Mouse (Mus musculus) hindbrain, postnatal 0 days (tissue): Measurements from ENCODE around the gene Bcap31. TPM values are rescaled to one million over a fixed set of nuclear protein-coding genes. Genes with fewer than 3 reads are reported as not detected.

Experiments used
- ATAC-seq: fragments of 200-750 bp; cut with Nextera tagmentation; 2 replicates; pipeline ENCODE4 v1.8.0; 2017; ENCODE audit warnings: mild to moderate bottlenecking, moderate TSS enrichment, moderate library complexity
- DNase-seq: peaks from one replicate; pipeline ENCODE4 v3.0.0-alpha.2; 2015; ENCODE audit warnings: low spot score
- H3K27ac ChIP-seq: fragments of 300-500 bp; sonication (generic); 2 replicates; pipeline ENCODE4 v1.5.1; 2014; ENCODE audit warnings: mild to moderate bottlenecking
- H3K27me3 ChIP-seq: fragments of 300-500 bp; sonication (generic); 2 replicates; pipeline ENCODE4 v1.6.1; 2014; ENCODE audit warnings: low read length, mixed read lengths; ENCODE audit not compliant: insufficient read depth
- H3K36me3 ChIP-seq: fragments of 300-500 bp; sonication (generic); 2 replicates; pipeline ENCODE4 v1.6.1; 2014; ENCODE audit warnings: low read length, mixed read lengths; ENCODE audit not compliant: insufficient read depth
- H3K4me1 ChIP-seq: fragments of 300-500 bp; sonication (generic); 2 replicates; pipeline ENCODE4 v1.6.1; 2014; ENCODE audit warnings: antibody characterized with exemption, low read length, mixed read lengths; ENCODE audit not compliant: insufficient read depth
- H3K4me2 ChIP-seq: fragments of 300-500 bp; sonication (generic); 2 replicates; pipeline ENCODE4 v1.6.1; 2014; ENCODE audit warnings: low read depth, mild to moderate bottlenecking, low read length, moderate library complexity, mixed read lengths
- H3K4me3 ChIP-seq: fragments of 300-500 bp; sonication (generic); 2 replicates; pipeline ENCODE4 v1.5.1; 2014; ENCODE audit warnings: low read length
- H3K9ac ChIP-seq: fragments of 300-500 bp; sonication (generic); replicated peaks from 2 replicates; pipeline ENCODE4 v1.6.1; 2014; ENCODE audit warnings: mild to moderate bottlenecking, low read length, moderate library complexity, mixed read lengths
- H3K9me3 ChIP-seq: fragments of 300-500 bp; sonication (generic); 2 replicates; pipeline ENCODE4 v1.6.1; 2016; ENCODE audit warnings: low read length, mixed read lengths
- CTCF ChIP-seq: IDR thresholded peaks from 2 replicates; pipeline ENCODE4 v1.5.1; 2016; ENCODE audit warnings: antibody characterized with exemption, control low read depth, low read depth
- WGBS: fragments of 180-500 bp; shearing (Covaris S2); extraction: QIAGEN DNeasy Blood & Tissue Kit; methylation state at CpG from one replicate; pipeline ENCODE4 v1.1.7; 2014; 5-methylcytosine and 5-hydroxymethylcytosine counted together
- polyA plus RNA-seq: library from polyadenylated mRNA; unstranded; fragments of >200 nt; fragmentation: Nextera tagmentation; extraction: Ambion mirVana; gene quantifications from 2 replicates; pipeline ENCODE4 v1.2.1, GENCODE M21; 2015
- total RNA-seq: library from RNA; depleted of rRNA; stranded (reverse); fragments of >200 nt; gene quantifications from 2 replicates; pipeline ENCODE4 v1.2.3, GENCODE M21; 2014

The Bcap31 gene
- total and polyA plus RNA-seq, 2 experiments from 2014 or later: 50.1 to 150 TPM

DNA sequence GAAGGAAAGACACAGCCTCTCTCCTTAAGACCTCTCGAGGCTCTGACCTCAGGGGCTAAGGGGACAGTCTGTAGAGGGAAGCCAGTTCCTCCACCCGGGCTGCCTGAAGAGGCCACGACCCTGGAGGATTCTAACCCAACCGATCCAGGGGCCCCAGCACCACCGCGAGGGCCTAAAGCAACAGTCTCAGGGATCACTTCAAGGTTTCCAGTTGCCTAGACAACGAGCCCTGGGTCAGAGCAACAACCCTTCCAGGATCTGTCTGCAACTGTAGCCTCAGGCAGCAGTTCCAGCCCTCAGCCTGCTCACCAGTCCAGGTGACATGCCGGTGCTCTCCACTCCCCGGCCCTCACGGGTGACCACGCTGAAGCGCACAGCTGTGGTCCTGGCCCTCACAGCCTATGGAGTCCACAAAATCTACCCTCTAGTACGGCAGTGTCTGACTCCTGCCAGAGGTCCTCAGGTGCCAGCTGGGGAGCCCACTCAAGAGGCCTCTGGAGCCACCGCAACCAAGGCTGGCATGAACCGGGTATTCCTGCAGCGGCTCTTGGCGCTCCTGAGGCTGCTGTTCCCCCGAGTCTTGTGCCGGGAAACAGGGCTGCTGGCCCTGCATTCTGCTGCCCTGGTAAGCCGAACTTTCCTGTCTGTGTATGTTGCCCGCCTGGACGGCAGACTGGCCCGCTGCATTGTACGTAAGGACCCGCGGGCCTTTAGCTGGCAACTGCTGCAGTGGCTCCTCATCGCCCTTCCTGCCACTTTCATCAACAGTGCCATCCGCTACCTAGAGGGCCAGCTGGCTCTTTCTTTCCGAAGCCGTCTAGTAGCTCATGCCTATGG, 952 bp upstream of the Bcap31 start:
- peak overlapping the region; percentile 60 for H3K4me2 ChIP-seq
- no peak for TF ChIP-seq CTCF
- H3K27ac ChIP-seq: peak overlapping the region; percentile 74
- ATAC-seq (no peak; the same call in 1 of the 2 replicates), DNase-seq (peak; percentile 6)
- H3K4me1 ChIP-seq: no peaks in the 10 kb centered on the region
- WGBS: 39% methylated on average over 30 of the region's 30 CpGs
- peak overlapping the region; percentile 51 for H3K9ac ChIP-seq
- peak overlapping the region; percentile 48 for H3K4me3 ChIP-seq
- no peaks in the 10 kb centered on the region for H3K27me3 ChIP-seq
- H3K9me3 ChIP-seq: no peaks in the 10 kb centered on the region
- no peaks in the 10 kb centered on the region for H3K36me3 ChIP-seq

DNA sequence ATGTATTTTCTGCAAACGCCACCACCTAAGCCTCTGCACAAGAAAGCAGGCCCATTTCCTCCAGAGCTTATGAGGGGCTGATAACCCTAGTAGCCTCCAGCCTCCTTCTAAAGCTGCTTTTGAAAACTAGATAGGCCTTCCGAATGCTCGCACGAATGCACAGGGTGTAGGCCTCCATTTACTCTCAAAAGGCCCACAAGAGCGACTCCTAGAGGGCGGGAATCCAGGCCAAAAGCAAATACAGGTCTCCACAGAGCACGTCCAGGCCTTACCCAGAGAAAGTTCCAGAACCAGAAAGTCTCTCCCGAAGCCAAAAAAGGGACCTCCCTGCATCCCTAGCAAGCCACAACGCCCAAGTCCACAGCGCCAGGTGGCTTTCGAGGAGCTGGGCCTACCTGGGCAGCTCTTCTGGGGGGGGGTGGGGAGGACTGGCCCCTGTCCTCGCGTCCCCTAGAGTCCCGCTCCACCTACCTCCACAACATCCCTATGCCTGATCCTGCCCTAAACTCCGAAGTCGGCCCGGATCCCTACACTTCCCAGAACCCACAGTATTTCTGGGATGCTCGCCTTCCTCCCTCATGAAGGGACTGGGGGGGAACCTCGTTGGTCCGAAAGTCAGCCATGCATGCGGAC, 383 bp downstream of the Bcap31 start:
- WGBS: 35% methylated on average over 21 of the region's 21 CpGs
- H3K4me3 ChIP-seq: peak overlapping the region; percentile 48
- no peaks in the 10 kb centered on the region for H3K27me3 ChIP-seq
- peak overlapping the region; percentile 60 for H3K4me2 ChIP-seq
- H3K4me1 ChIP-seq: no peaks in the 10 kb centered on the region
- no peaks in the 10 kb centered on the region for H3K9me3 ChIP-seq
- DNase-seq (peak; percentile 57), ATAC-seq (peak; percentile 25; the same call in 1 of the 2 replicates)
- H3K9ac ChIP-seq: peak overlapping the region; percentile 51
- H3K36me3 ChIP-seq: no peaks in the 10 kb centered on the region
- peak overlapping the region; percentile 74 for H3K27ac ChIP-seq
- TF ChIP-seq CTCF: peak; percentile 46

DNA sequence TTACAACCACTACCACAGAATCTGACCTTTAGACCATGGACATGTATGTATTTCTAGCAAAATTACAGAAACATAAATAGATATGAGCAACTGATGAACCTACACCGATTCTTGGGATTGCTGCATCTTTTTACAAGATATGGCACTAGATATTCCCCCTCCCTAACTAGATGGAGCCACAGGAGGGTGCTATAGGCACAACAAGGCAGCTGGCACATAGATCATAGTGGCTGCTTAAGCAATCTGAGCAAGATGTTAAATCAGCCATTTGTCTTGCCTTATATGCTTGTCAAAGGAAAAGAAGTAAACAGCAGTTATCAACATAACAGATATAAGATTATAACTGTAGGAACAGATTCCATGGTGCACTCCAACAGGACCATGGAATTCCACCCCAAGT, 15.5 kb downstream of the Bcap31 start:
- no peak overlapping the region for H3K4me3 ChIP-seq
- no peaks in the 10 kb centered on the region for H3K36me3 ChIP-seq
- H3K27me3 ChIP-seq: no peaks in the 10 kb centered on the region
- no peaks in the 10 kb centered on the region for H3K4me1 ChIP-seq
- TF ChIP-seq CTCF: peak; percentile 45
- H3K9me3 ChIP-seq: no peaks in the 10 kb centered on the region
- DNase-seq (no peak), ATAC-seq (no peak)
- no peak overlapping the region for H3K27ac ChIP-seq
- WGBS: 76% methylated on average over 1 of the region's 1 CpGs
- no peak overlapping the region for H3K9ac ChIP-seq
- H3K4me2 ChIP-seq: no peak overlapping the region

DNA sequence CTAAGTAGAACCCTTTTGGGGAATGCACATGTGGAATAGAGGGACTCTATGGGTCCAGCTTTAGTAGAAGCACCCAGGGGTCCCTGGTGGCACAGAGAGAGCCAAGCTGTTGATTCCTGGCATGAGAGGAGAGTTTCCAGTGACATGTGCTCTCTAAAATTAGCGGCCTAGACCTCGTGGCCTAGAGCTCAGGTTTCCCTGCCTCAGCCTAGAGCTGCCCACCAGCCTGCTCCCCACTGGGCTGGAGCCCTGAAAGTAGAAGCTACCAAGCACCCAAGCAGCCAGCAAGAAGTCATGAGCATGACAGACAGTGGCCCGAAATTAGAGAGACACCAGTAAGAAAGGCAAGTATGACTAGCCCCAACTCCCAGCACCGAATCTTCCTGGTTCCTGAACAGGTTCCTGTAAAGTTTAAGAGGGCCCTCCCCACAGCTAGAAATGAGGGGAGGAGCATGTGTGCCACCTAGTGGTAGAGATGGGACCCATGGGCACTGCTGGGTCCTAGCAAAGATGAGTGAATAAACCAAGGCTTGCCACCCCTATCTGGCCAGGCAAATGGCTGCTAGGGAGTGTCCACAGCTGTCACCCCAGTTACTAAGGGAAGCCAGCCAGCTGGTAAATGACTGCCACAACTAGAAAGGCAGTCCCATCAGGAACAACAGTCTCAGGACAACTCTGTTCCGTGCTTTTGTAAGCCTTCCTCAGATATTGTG, 24.9 kb downstream of the Bcap31 start:
- WGBS: 79% methylated on average over 5 of the region's 5 CpGs

DNA sequence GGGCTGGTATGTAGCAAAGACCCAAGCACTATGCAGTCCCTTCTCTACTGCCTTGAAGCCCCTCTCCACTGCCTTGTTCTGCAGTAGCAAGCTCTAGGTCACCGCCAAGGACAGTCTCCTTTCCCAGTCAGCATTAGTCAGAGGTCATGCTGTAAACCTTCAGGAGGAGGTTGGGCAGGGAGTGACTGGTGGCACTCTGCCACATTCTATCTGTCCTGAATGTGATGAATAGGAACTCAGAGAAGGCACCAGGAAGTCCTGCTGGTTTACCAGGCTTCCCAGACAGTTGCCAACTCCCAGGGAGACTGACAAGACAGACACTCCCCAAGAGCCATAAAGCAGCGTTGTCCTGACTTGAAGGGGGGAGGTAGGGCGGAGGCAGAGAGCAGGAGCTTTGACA, 30.3 kb downstream of the Bcap31 start:
- ATAC-seq: peak; percentile 43; the same call in 1 of the 2 replicates
- no peaks in the 10 kb centered on the region for H3K9me3 ChIP-seq
- no peaks in the 10 kb centered on the region for H3K4me1 ChIP-seq
- DNase-seq: no peak
- H3K27me3 ChIP-seq: no peaks in the 10 kb centered on the region
- WGBS: 56% methylated on average over 3 of the region's 3 CpGs
- H3K9ac ChIP-seq: no peak overlapping the region
- no peak for TF ChIP-seq CTCF
- no peak overlapping the region for H3K27ac ChIP-seq
- H3K4me2 ChIP-seq: no peak overlapping the region
- H3K4me3 ChIP-seq: no peak overlapping the region
- H3K36me3 ChIP-seq: peaks cover 8% of the 10 kb centered on the region; the same call in 1 of the 2 replicates

More for the DNA sequence above, 24.9 kb downstream of the Bcap31 start:
- ATAC-seq (peak; percentile 63; the same call in 1 of the 2 replicates), DNase-seq (peak; percentile 50)
- TF ChIP-seq CTCF: peak; percentile 73
- Histone ChIP-seq H3K4me2 (no peak overlapping the region), H3K27ac (no peak overlapping the region), H3K36me3 (peaks cover 8% of the 10 kb centered on the region; the same call in 1 of the 2 replicates), H3K4me3 (no peak overlapping the region), H3K27me3 (no peaks in the 10 kb centered on the region), H3K9me3 (no peaks in the 10 kb centered on the region), H3K9ac (no peak overlapping the region), H3K4me1 (no peaks in the 10 kb centered on the region)

GRCm38 (mm10) chrX:73684978-73685377, 31.0 kb downstream of the Bcap31 start:
- no peak for TF ChIP-seq CTCF
- no peaks in the 10 kb centered on the region for H3K4me1 ChIP-seq
- H3K27me3 ChIP-seq: no peaks in the 10 kb centered on the region
- peaks cover 8% of the 10 kb centered on the region; the same call in 1 of the 2 replicates for H3K36me3 ChIP-seq
- H3K27ac ChIP-seq: no peak overlapping the region
- no peak overlapping the region for H3K9ac ChIP-seq
- H3K4me3 ChIP-seq: no peak overlapping the region
- DNase-seq (no peak), ATAC-seq (no peak)
- no peaks in the 10 kb centered on the region for H3K9me3 ChIP-seq
- H3K4me2 ChIP-seq: no peak overlapping the region
